Mouse (Mus musculus): ENCODE measurements around the gene Cald1.

Cald1 gene

DNA sequence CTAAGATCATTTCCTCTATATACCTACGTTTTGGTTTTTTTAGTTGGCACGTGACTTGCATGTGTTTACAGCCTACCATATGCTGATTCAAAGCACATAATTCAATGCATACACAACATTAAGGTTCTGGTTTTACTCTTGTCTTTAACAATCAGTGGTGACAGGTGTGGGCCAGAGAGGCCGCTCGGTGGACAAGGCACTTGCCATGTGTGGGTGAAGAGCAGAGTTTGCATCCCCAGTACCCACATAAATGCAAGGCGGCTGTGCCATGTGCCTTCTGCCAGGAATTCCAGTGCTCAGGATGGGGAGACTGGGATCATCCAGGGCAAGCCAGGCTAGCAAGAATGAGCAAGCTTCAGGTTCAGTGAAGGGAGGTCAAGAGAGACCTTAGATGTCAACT lies 14.8 kb downstream of the Cald1 start:
- DNase-seq (ENCODE audit: low read depth), result no peak

GRCm38 (mm10) chr6:34615419-34615818 lies 17.1 kb downstream of the Cald1 start:
- no peak for DNase-seq (ENCODE audit: low read depth)

DNA sequence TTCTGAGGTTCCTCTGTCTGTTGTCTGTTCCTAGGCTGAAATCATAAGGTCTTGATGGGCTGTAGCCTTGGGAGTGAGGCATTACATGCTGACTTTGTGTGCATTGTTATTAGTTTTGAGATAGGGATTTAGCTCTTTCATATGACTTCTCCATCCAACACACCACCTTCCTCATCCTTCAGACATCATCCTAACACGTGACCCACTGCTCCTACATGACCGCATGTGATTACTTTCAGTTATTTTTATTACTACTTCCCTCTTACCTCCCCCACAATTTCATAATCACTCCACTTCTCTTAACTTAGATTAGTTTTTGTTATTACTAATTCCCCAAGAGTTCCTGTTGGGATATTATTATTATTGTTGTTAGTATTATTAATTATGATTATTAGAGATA lies 21.2 kb downstream of the Cald1 start:
- DNase-seq (ENCODE audit: low read depth), result no peak

DNA sequence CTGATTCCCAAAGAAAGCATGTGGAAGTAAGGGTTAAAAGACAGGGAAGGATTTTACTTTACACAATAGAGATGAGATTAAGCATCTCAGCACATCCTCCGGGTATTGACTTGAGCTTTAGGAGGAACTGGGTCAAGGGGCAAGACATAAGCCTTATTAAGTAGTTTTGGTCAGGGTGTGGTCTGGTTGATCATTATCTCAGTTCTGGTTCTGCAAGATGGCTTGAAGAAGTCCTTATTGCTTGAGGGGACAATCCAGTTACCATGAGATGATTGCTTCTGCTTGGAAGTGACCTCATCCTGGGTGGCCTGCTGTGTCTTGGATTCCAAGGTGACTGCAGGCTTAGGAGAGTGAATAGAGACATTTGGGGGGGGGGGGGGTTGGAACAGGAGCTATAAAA lies 21.9 kb downstream of the Cald1 start:
- no peak for DNase-seq (ENCODE audit: low read depth)

GRCm38 (mm10) chr6:34622865-34623264 lies 24.6 kb downstream of the Cald1 start:
- no peak for DNase-seq (ENCODE audit: low read depth)

DNA sequence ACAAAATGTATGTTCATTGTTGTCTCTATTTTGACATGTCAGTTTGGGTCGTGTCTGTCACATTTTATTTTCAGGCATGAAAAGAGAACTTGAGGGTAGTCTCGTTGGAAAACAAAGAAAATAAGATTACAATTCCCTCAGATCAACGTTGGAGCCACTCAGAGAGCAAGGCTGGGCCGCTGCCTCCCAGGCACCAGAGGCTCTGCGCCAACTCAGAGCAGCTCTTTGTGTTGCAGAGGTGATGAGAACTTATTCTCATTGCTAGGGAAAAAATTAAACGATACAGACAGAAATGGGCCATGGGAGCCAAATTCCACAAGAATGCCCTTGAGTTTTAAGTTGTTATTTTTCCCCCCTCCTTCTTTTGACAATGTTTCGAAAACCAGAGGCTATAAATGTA lies 25.0 kb downstream of the Cald1 start:
- no peak for DNase-seq (ENCODE audit: low read depth)

DNA sequence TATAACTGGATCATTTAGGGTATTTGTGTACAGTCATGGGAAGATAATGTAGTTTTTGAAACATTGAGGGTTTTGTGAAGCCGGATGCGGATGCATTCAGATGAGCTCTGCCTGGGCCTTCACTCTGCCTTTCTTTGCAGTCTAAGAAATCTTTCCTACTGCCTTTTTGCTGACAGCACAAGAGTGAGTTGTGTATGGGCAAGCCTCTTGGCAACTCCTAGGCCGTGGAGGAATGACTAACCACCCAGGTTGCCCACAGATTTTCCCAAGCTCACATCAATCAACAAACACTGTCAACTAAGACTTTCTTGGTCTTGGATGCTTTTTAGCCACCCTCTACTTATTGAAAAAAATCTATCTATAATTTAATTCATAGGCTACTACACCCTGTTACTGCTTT lies 26.2 kb downstream of the Cald1 start:
- DNase-seq (ENCODE audit: low read depth), result no peak

- no peak for DNase-seq (ENCODE audit: low read depth)
These were observed 28.4 kb downstream of the Cald1 start for GRCm38 (mm10) chr6:34626586-34627245.

- DNase-seq (ENCODE audit: low read depth), result no peak
These were observed 29.8 kb downstream of the Cald1 start for GRCm38 (mm10) chr6:34628131-34628530.

GRCm38 (mm10) chr6:34633776-34634175 lies 35.5 kb downstream of the Cald1 start:
- DNase-seq (ENCODE audit: low read depth), result no peak

DNA sequence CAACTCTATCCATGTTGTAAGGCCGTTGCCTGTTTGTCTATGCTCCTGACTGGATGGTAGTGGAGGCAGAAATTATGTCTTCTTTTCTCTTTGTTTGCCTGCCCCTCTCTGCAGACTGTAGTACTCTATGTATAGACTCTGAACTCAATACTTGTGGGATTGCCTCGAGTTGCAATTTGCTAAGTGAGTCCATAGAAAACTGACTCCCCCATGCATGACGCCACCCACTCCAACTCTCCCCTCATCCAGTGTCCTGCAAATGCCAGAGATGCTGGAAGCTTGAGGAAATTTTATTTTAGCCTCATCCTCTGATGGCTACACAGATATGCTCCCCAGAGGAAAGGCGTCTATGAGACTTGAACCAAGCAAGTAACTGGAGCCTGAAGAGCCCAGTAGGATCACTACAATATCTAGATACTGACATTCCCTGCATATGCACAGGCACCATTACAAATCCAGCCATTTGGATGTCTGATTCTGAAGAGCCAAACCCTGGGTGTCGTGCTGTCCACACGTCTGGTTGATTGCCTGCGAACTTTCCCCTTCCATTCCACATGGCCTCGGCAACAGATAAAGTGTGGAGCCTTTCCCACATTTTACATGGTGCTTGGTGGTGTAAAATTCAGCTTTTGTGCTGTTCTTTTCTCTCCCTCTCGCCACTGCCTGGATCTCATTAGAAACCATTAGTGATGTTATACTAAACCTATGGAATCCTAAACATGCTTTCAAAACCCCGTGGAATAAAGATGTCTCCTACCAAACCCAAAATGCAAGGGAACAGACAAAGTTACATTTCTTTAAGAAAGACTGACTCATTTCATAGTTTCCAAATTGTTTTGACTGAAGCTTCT lies 39.5 kb downstream of the Cald1 start:
- no peak for DNase-seq (ENCODE audit: low read depth)

DNA sequence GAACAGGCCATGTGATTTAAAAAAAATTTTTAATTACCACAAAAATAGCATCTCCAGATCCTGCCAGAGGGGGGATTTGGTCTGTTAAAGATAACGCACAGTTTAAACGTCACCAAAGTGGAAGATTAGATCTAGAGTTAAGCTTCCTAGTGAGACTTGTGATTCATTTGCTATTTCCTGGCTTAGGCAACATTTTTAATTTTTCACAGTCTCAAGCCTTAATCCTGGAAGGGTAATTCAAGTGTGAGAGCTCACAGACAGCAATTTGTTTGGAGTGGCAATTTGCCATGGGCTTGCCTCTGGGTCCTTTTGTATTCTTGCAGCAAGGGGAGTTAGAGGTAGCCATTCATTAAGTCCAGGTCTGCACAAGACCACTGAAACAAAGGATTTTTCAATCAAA lies 40.4 kb downstream of the Cald1 start:
- DNase-seq (ENCODE audit: low read depth), result no peak

DNA sequence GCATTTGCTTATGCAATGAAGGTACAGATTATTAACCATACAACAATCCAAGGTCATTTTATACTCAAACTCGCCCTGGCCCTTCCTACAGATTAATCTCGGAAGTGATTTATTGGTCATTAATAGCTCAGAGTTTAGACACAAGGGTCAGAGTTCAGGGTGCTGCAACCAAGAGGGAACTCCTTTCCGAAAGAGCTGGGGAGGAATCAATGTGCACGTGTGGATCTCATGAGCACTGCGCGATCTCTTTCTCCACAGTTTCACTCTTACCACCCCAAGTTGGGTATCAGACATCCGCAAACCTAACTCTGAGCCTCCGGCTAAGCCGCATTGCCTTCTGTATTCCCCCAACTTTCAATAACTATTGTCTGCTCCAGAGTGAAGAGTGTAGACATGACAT lies 41.9 kb downstream of the Cald1 start:
- no peak for DNase-seq (ENCODE audit: low read depth)

DNA sequence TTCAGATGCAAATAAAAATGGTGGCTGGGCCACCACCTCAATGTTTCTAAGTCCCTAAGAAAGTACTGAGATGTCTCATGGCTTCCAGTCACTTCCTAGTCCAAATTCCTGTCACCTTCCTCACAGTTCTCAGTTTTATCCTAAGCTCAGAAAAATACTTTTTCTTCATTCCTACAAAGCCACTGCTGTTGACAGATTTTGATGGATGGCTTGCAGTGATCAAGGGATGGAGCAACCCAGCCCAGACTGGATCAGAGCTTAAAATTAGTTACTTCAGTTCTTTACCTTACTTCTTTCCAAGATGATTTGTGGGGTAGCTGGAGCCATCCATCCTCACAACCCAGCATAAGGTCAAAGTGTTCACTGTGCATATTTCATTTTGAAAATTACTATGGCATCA lies 42.8 kb downstream of the Cald1 start:
- DNase-seq (ENCODE audit: low read depth), result no peak

- DNase-seq (ENCODE audit: low read depth), result no peak
These were observed 43.8 kb downstream of the Cald1 start for GRCm38 (mm10) chr6:34642075-34642547.

DNA sequence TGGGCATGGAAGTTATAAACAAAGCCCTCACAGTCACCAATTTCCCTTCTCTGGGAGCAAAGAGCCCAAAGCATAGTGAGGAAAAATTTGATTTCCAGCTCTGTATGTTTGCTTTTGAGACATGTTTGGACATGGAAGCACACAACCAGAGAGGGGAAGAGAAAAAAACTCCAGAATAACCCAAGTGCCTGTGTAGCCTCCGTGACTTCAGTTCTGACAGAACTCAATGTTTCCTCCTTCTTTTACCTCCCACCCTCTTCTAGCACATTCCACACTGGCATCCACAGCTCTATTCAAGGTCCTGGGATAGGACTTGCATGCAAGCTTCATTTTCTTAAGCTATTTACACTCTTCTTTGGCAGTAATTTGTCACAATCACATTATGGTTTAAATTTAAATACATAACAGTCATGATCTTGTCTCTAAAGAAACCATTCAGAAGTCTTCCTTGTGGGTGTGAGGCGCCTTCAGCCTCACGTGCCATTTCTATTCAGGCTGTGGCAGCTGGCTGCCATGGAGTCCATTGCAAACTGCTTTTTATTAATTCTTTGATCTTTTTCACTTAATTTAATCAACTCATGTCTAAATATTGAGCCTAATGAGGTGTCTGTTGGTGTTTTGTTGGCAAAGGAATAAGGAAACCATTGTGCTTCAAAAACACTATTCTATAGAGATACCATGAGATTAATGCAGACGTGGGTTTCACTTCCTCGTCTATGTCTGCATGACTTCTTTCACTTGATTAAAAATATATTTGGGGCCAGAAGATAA lies 49.9 kb downstream of the Cald1 start:
- no peak for DNase-seq (ENCODE audit: low read depth)

DNA sequence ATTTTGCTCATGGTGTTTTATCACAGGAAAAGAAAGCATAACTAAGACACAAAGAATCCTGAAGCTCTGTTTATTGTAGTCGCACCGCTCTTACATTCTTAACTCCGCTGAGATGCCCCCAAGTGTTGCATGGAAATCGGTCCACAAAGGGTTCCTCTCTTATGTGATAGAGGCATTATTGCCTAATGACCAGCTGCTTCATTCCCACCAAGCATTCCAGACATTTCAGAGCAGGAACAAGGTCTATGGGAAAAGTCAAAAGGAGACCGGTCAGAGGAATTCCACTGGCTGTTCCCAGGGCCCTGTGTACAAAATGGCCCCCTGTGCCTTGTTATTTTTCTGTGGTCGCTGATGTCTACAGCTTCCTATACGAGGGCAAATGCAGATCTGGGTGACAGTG lies 53.0 kb downstream of the Cald1 start:
- no peak for DNase-seq (ENCODE audit: low read depth)

GRCm38 (mm10) chr6:34655719-34656118 lies 57.4 kb downstream of the Cald1 start:
- DNase-seq (ENCODE audit: low read depth), result no peak

DNA sequence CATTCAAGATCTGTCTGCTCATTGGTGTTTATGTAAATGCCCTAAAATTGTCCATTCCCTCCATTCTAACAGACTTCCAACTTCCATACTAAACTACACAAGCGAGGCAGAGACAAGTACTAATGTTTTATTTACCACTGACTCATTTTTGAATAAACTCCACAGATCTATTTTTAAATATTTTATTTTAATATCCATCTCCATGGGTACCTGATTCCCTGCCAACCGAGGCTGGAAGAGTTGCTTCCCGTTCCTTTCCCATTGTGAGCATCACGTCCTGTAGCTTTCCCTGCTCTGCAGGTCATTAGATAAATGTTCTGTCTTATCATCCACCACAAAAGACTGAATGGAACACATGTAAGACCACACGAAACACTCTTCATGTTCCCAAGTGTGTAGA lies 60.5 kb downstream of the Cald1 start:
- no peak for DNase-seq (ENCODE audit: low read depth)

- DNase-seq (ENCODE audit: low read depth), result no peak
These were observed 62.4 kb downstream of the Cald1 start for GRCm38 (mm10) chr6:34660724-34661123.

- no peak for DNase-seq (ENCODE audit: low read depth)
These were observed 64.3 kb downstream of the Cald1 start for GRCm38 (mm10) chr6:34662626-34663025.

DNA sequence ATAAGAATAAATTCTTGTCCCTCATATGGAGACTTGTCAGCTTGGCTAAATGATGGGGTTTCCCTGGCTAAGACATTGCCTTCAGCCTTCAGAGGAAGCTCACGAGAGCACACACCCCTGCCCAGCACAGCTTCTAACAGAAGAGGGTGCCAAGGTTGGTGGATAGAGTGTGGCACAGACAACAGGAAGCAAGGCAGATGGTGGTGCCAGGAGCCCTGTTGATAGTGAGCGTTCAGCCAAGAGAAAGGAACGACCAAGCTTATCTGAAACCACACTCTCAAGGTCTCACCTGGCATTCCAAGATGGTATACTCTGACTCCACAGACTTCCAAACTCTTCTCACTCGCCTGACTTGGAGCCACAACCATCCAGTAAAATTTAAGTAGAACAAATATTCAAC lies 66.0 kb downstream of the Cald1 start:
- no peak for DNase-seq (ENCODE audit: low read depth)

GRCm38 (mm10) chr6:34664749-34665148 lies 66.4 kb downstream of the Cald1 start:
- no peak for DNase-seq (ENCODE audit: low read depth)

All from induced T-regulatory cell, adult 2 months (primary cell).